Mouse (Mus musculus) G1E (cell line): ENCODE results near the gene Maml3.

Experiments
- CTCF ChIP-seq: IDR thresholded peaks from 2 replicates; pipeline ENCODE4 v1.5.1; 2012; ENCODE audit warnings: low read depth, low read length, inconsistent platforms, mixed read lengths
- GATA1 ChIP-seq: IDR thresholded peaks from 2 replicates; pipeline ENCODE4 v1.6.1; 2012; ENCODE audit warnings: borderline replicate concordance, low read length, inconsistent platforms, mixed read lengths
- GATA2 ChIP-seq: IDR thresholded peaks from 2 replicates; pipeline ENCODE4 v1.6.1; 2012; ENCODE audit warnings: low read depth, low read length, inconsistent platforms, borderline replicate concordance
- TAL1 ChIP-seq: conservative IDR thresholded peaks from 2 replicates; pipeline ENCODE4 v1.6.1; 2012; ENCODE audit warnings: low read depth, low read length, inconsistent platforms, mixed read lengths

GRCm38 (mm10) chr3:52029661-52030081 is 75.2 kb downstream of the Maml3 start:
- TF ChIP-seq CTCF (no peak), TAL1 (no peak), GATA1 (no peak), GATA2 (no peak)
